Mouse (Mus musculus) thymus, postnatal 4 days (tissue): ENCODE measurements around the gene Syt16.

ENCODE experiments used
- DNase-seq: peaks from one replicate; pipeline ENCODE4 v3.0.0; 2021

Syt16 gene

GRCm38 (mm10) chr12:74014739-74015270 is 17.3 kb downstream of the Syt16 start:
- DNase-seq: peak; percentile 81

- no peak for DNase-seq
Observed at GRCm38 (mm10) chr12:74015491-74015890, 18.0 kb downstream of the Syt16 start.

GRCm38 (mm10) chr12:74023260-74023659 is 25.8 kb downstream of the Syt16 start:
- DNase-seq: no peak

- no peak for DNase-seq
Observed at GRCm38 (mm10) chr12:74024912-74025311, 27.5 kb downstream of the Syt16 start.

GRCm38 (mm10) chr12:74043225-74043624 is 45.8 kb downstream of the Syt16 start:
- DNase-seq: no peak

GRCm38 (mm10) chr12:74043755-74044154 is 46.3 kb downstream of the Syt16 start:
- DNase-seq: no peak

GRCm38 (mm10) chr12:74044241-74044640 is 46.8 kb downstream of the Syt16 start:
- DNase-seq: no peak

- peak; percentile 69 for DNase-seq
Observed at GRCm38 (mm10) chr12:74055336-74055931, 58.0 kb downstream of the Syt16 start.

- DNase-seq: no peak
Observed at GRCm38 (mm10) chr12:74056162-74056561, 58.7 kb downstream of the Syt16 start.

GRCm38 (mm10) chr12:74062547-74062946 is 65.1 kb downstream of the Syt16 start:
- DNase-seq: no peak

- no peak for DNase-seq
Observed at GRCm38 (mm10) chr12:74068912-74069311, 71.5 kb downstream of the Syt16 start.

- no peak for DNase-seq
Observed at GRCm38 (mm10) chr12:74075590-74075989, 78.1 kb downstream of the Syt16 start.

- DNase-seq: no peak
Observed at GRCm38 (mm10) chr12:74076091-74076490, 78.6 kb downstream of the Syt16 start.

- no peak for DNase-seq
Observed at GRCm38 (mm10) chr12:74081122-74081521, 83.7 kb downstream of the Syt16 start.

- DNase-seq: no peak
Observed at GRCm38 (mm10) chr12:74084389-74084788, 86.9 kb downstream of the Syt16 start.

GRCm38 (mm10) chr12:74087086-74087485 is 89.6 kb downstream of the Syt16 start:
- DNase-seq: no peak

- no peak for DNase-seq
Observed at GRCm38 (mm10) chr12:74089342-74090131, 92.1 kb downstream of the Syt16 start.

- no peak for DNase-seq
Observed at GRCm38 (mm10) chr12:74092546-74092945, 95.1 kb downstream of the Syt16 start.

- no peak for DNase-seq
Observed at GRCm38 (mm10) chr12:74093110-74093509, 95.6 kb downstream of the Syt16 start.

GRCm38 (mm10) chr12:74094701-74095100 is 97.2 kb downstream of the Syt16 start:
- no peak for DNase-seq

- no peak for DNase-seq
Observed at GRCm38 (mm10) chr12:74098572-74099290, 101.3 kb downstream of the Syt16 start.

GRCm38 (mm10) chr12:74105811-74106513 is 108.5 kb downstream of the Syt16 start:
- no peak for DNase-seq

GRCm38 (mm10) chr12:74108663-74109081 is 111.2 kb downstream of the Syt16 start:
- no peak for DNase-seq
